Mouse (Mus musculus): Measurements from ENCODE around the gene Rfxap.

DNA sequence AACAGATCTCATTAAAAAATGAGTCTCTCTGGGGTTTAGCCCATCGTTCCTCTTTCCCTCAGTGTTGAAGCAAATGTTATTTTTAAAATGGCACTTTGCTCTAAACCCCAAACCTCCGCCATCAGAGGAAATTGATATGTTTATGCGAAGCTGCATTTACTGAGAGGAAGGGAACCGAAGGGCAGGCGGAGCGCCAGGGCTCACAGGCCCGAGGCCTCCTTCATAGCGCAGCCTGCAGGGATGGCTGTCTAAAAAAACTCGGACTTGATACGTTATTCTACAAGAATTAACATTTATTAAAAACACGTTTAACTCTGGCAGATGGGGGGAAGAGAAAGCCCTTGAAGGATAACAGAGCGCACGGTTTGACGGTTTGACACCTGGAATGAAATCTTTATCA, 41.6 kb downstream of the Rfxap start:
- no peak for TF ChIP-seq POLR2A (IDR thresholded peaks at IDR 0.05; ENCODE audit: borderline replicate concordance, control insufficient read depth, low read depth, low read length)
- no peak for TF ChIP-seq CTCF (IDR thresholded peaks at IDR 0.05; ENCODE audit: control insufficient read depth, insufficient read depth, low read length)

Measured in bone marrow, adult 2 months (tissue).